Mouse (Mus musculus) neural tube, postnatal 0 days (tissue): ENCODE results near the gene Atp2a3. TPM values are rescaled to one million over a fixed set of nuclear protein-coding genes. Genes with fewer than 3 reads are reported as not detected.

Source experiments
- microRNA-seq: library from miRNA; unstranded; fragments of <30 nt; microRNA quantifications from one replicate; pipeline ENCODE4, GENCODE M21; 2016
- polyA plus RNA-seq: library from polyadenylated mRNA; unstranded; fragments of >200 nt; fragmentation: Nextera tagmentation; extraction: Ambion mirVana; gene quantifications from 2 replicates; pipeline ENCODE4 v1.2.1, GENCODE M21; 2015

The Atp2a3 gene
- polyA plus RNA-seq: 2.1 and 2.3 TPM in 2 replicates

GRCm38 (mm10) chr11:72961072-72961980 is at the start of gene Atp2a3:
TSS of gene Atp2a3 (plus strand) at chr11:72961169.

GRCm38 (mm10) chr11:72998771-72999170 is 37.8 kb downstream of the Atp2a3 start, which contains the start of gene P2rx1:
TSS of gene P2rx1 (plus strand) at chr11:72999103.

GRCm38 (mm10) chr11:73018471-73019146 is 57.6 kb downstream of the Atp2a3 start, which contains the start of gene Camkk1:
TSS of gene Camkk1 (plus strand) at chr11:73019008.

Small RNAs within 50 kb of the gene (microRNA-seq; reads per million reads assigned to microRNA genes)
- not detected for gene Gm44467

Other genes starting within 250 kb of the Atp2a3 start
- 8.7 and 10.5 TPM in 2 replicates for gene Cyb5d2, start 165.0 kb upstream of the Atp2a3 start, polyA plus RNA-seq
- 10.4 and 12.6 TPM in 2 replicates for gene Zzef1, start 164.9 kb upstream of the Atp2a3 start, polyA plus RNA-seq
- 0.20 and 0.26 TPM in 2 replicates for gene P2rx1, start 37.9 kb downstream of the Atp2a3 start, polyA plus RNA-seq
- gene Camkk1, start 57.8 kb downstream of the Atp2a3 start, polyA plus RNA-seq: 28.1 and 31.8 TPM in 2 replicates
- gene Ncbp3, start 86.6 kb downstream of the Atp2a3 start, polyA plus RNA-seq: 5.9 and 6.1 TPM in 2 replicates
- gene Itgae, start 129.4 kb downstream of the Atp2a3 start, polyA plus RNA-seq: 0.32 TPM in 2 replicates
- 1.5 and 1.6 TPM in 2 replicates for gene Haspin, start 177.1 kb downstream of the Atp2a3 start, polyA plus RNA-seq
- 1.7 and 2.3 TPM in 2 replicates for gene P2rx5, start 199.3 kb downstream of the Atp2a3 start, polyA plus RNA-seq
- 180 and 197 TPM in 2 replicates for gene Emc6, start 215.9 kb downstream of the Atp2a3 start, polyA plus RNA-seq
- 91.8 and 99.0 TPM in 2 replicates for gene Tax1bp3, start 215.9 kb downstream of the Atp2a3 start, polyA plus RNA-seq
- 13.8 and 17.1 TPM in 2 replicates for gene Ctns, start 237.9 kb downstream of the Atp2a3 start, polyA plus RNA-seq
- gene Shpk, start 238.3 kb downstream of the Atp2a3 start, polyA plus RNA-seq: 3.6 and 4.3 TPM in 2 replicates